Mouse (Mus musculus) embryonic facial prominence, embryonic 14.5 days (tissue): ENCODE results near the gene Slc11a1. TPM values are rescaled to one million over a fixed set of nuclear protein-coding genes. Genes with fewer than 3 reads are reported as not detected.

Experiments used
- ATAC-seq: fragments of 200-750 bp; cut with Nextera tagmentation; 2 replicates; pipeline ENCODE4 v1.8.0; 2017; ENCODE audit warnings: low read depth, moderate number of reproducible peaks, moderate TSS enrichment
- DNase-seq: peaks from one replicate; pipeline ENCODE4 v3.0.0-alpha.2; 2015; ENCODE audit warnings: low spot score
- H3K27ac ChIP-seq: fragments of 300-500 bp; sonication (generic); replicated peaks from 2 replicates; pipeline ENCODE4 v1.5.1; 2014; ENCODE audit warnings: low read depth, mild to moderate bottlenecking, low read length, moderate library complexity
- H3K27me3 ChIP-seq: fragments of 300-500 bp; sonication (generic); replicated peaks from 2 replicates; pipeline ENCODE4 v1.6.1; 2014; ENCODE audit warnings: low read length; ENCODE audit not compliant: control insufficient read depth, insufficient read depth
- H3K36me3 ChIP-seq: fragments of 300-500 bp; sonication (generic); 2 replicates; pipeline ENCODE4 v1.6.1; 2014; ENCODE audit warnings: low read length, mixed read lengths; ENCODE audit not compliant: control insufficient read depth, insufficient read depth
- H3K4me1 ChIP-seq: fragments of 300-500 bp; sonication (generic); 2 replicates; pipeline ENCODE4 v1.6.1; 2014; ENCODE audit warnings: antibody characterized with exemption, low read length; ENCODE audit not compliant: control insufficient read depth, insufficient read depth
- H3K4me2 ChIP-seq: fragments of 300-500 bp; sonication (generic); 2 replicates; pipeline ENCODE4 v1.6.1; 2014; ENCODE audit warnings: low read depth, mild to moderate bottlenecking, low read length, moderate library complexity, mixed read lengths
- H3K4me3 ChIP-seq: fragments of 300-500 bp; sonication (generic); 2 replicates; pipeline ENCODE4 v1.5.1; 2014; ENCODE audit warnings: low read depth, mild to moderate bottlenecking, low read length
- H3K9ac ChIP-seq: fragments of 300-500 bp; sonication (generic); 2 replicates; pipeline ENCODE4 v1.6.1; 2014; ENCODE audit warnings: low read depth, mild to moderate bottlenecking, low read length, moderate library complexity, mixed read lengths
- H3K9me3 ChIP-seq: fragments of 300-500 bp; sonication (generic); 2 replicates; pipeline ENCODE4 v1.6.1; 2016; ENCODE audit warnings: low read length; ENCODE audit not compliant: control insufficient read depth
- WGBS: fragments of 180-500 bp; shearing (Covaris S2); extraction: QIAGEN DNeasy Blood & Tissue Kit; methylation state at CpG from one replicate; pipeline ENCODE4 v1.1.7; 2014; 5-methylcytosine and 5-hydroxymethylcytosine counted together
- microRNA counts: library from miRNA; unstranded; fragments of <30 nt; microRNA quantifications from one replicate; lab custom pipeline; 2017
- microRNA-seq: library from miRNA; unstranded; fragments of <30 nt; microRNA quantifications from one replicate; pipeline ENCODE4, GENCODE M21; 2016; ENCODE audit warnings: borderline number of aligned reads
- polyA plus RNA-seq: library from polyadenylated mRNA; unstranded; fragments of >200 nt; fragmentation: Nextera tagmentation; extraction: Ambion mirVana; gene quantifications from 2 replicates; pipeline ENCODE4 v1.2.1, GENCODE M21; 2014

The Slc11a1 gene
- polyA plus RNA-seq, 1 experiment from 2014 or later, result 5.6 TPM

DNA sequence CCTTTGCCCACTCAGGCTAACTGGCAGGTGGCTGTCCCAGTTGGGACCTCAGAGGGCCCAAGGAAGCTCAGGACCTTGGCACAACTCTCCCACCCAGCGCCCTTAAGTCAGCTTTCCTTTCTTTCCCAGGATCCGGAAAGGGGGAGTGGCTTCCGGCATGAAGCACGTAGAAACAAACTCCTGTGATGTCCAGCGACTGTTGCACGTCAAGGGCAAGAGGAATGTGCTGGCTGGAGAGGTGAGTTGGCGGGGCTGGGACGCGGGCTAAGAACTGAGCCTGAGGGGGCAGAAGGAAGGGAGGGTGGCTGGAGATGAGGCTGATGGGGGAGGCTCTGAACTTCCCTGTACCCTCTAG is 44.4 kb downstream of the Slc11a1 start:
- Histone ChIP-seq H3K36me3 (no peaks in the 10 kb centered on the region), H3K27me3 (no peaks in the 10 kb centered on the region), H3K4me1 (no peaks in the 10 kb centered on the region), H3K9me3 (no peaks in the 10 kb centered on the region), H3K27ac (no peak overlapping the region), H3K4me3 (no peak overlapping the region), H3K4me2 (no peak overlapping the region), H3K9ac (no peak overlapping the region)
- DNase-seq, result no peak
- no peak for ATAC-seq
- 61% methylated on average over 9 of the region's 9 CpGs for WGBS

DNA sequence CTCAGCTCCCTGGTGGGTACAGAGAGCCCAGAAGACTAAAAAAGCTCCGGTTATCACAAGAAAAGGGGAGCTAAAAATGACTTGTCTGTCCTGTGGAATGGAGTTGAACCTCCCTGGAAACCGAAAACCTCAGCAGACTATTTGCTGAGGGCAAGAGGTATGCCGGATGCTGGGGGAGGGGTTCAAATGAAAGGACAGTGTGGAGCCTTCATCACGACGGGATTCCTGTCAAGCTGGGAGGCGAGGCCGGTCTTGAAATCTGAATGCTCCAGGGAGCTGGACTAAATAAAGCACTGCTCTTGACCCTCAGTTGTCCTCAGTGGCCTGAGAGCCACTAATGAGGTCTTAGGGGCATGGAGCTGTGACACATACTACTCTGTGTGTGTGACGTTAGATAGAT is 48.2 kb downstream of the Slc11a1 start:
- Histone ChIP-seq H3K27ac (no peak overlapping the region), H3K36me3 (no peaks in the 10 kb centered on the region), H3K4me1 (no peaks in the 10 kb centered on the region), H3K4me3 (no peak overlapping the region), H3K4me2 (no peak overlapping the region), H3K27me3 (no peaks in the 10 kb centered on the region), H3K9ac (no peak overlapping the region), H3K9me3 (no peaks in the 10 kb centered on the region)
- no peak for ATAC-seq
- DNase-seq, result peak; percentile 8
- WGBS, result 19% methylated on average over 8 of the region's 8 CpGs

DNA sequence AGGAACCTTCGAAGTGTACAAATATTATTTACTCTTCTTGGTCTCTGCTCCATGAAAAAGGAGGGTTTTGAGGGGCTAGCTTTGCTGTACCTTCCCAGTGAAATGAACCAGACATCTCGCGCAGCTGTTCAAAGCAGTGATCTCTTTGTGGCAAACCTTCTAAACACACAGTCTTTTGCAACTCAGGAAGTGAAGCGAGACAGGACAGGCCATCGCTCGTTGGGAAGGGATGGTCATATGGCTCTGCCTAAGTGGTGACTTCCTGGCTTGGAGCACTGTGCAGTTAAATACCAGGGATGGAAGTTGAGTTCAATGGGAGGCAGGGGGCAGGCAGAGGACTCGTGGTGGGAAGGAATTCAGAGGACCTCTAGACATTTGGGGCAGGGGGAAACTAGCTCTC is 50.9 kb downstream of the Slc11a1 start:
- H3K4me2 ChIP-seq, result no peak overlapping the region
- H3K4me3 ChIP-seq, result no peak overlapping the region
- 57% methylated on average over 7 of the region's 7 CpGs for WGBS
- no peak overlapping the region for H3K27ac ChIP-seq
- H3K9me3 ChIP-seq, result no peaks in the 10 kb centered on the region
- no peaks in the 10 kb centered on the region for H3K4me1 ChIP-seq
- H3K36me3 ChIP-seq, result no peaks in the 10 kb centered on the region
- DNase-seq, result no peak
- ATAC-seq, result no peak
- no peak overlapping the region for H3K9ac ChIP-seq
- no peaks in the 10 kb centered on the region for H3K27me3 ChIP-seq

DNA sequence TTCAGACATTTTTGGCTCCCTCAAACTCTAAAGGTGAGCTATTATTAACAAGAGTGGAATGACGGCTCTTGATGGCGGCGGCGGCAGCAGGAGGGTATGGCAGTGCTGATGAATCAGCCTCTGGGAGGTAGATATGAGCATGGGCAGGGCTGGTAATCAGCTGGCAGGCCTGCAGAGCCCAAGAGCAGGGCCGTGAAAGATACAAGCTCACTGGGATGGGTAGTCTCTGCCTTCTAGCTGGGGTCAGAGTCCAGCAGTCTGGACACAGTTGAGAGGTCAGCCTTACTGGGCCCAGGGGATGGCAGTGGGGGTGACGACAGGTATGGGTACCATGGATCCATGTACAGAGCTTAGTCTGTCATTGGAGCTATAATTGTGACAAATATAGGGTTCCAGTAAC is 58.2 kb downstream of the Slc11a1 start:
- H3K27ac ChIP-seq, result no peak overlapping the region
- peaks cover 47% of the 10 kb centered on the region for H3K36me3 ChIP-seq
- DNase-seq (no peak), ATAC-seq (no peak)
- no peaks in the 10 kb centered on the region for H3K4me1 ChIP-seq
- H3K9ac ChIP-seq, result no peak overlapping the region
- no peaks in the 10 kb centered on the region for H3K9me3 ChIP-seq
- H3K27me3 ChIP-seq, result no peaks in the 10 kb centered on the region
- no peak overlapping the region for H3K4me3 ChIP-seq
- 92% methylated on average over 6 of the region's 6 CpGs for WGBS
- no peak overlapping the region for H3K4me2 ChIP-seq

DNA sequence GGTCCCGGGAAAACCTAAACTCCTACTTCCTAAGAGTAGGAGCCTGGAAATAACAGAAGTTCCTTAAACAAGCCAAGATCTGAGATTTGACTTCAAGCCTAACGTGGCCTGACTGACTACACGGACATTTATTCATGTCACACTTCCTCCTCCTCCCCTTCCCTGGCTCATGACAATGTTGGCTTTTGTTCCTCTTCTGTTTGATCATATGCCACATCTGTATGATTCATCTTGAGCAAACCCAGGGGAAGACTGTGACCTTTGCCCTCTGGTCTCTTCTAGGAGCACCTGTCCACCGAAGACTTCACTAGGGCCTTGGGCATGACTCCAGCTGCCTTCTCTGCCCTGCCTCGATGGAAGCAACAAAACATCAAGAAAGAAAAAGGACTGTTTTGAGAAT is 59.6 kb downstream of the Slc11a1 start:
- 54% methylated on average over 5 of the region's 5 CpGs for WGBS

DNA sequence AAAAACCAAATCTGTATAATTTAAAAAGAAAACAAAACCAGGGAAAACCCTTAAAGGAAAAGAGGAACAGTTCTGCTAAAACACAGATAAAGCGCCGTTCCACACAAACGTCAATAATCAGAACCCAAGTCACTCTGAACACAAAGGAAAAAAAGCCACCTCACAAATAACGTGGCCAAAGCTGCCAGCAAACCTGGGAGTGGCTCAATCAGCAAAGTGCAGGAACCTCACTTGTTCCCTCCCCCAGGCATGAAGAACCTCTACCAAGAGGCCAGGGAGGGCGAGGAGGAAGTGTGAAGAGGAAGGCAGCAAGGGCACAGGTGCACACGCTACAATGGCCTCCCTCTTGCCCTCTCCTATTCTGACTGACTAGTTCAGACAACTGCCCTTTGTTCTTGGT is 60.6 kb downstream of the Slc11a1 start:
- peaks cover 64% of the 10 kb centered on the region for H3K36me3 ChIP-seq

More for the DNA sequence above, 59.6 kb downstream of the Slc11a1 start:
- Histone ChIP-seq H3K9me3 (no peaks in the 10 kb centered on the region), H3K4me1 (no peaks in the 10 kb centered on the region), H3K4me2 (no peak overlapping the region), H3K27ac (no peak overlapping the region), H3K4me3 (no peak overlapping the region), H3K27me3 (no peaks in the 10 kb centered on the region), H3K9ac (no peak overlapping the region), H3K36me3 (peaks cover 60% of the 10 kb centered on the region)
- ATAC-seq (no peak), DNase-seq (no peak)

More for the DNA sequence above, 60.6 kb downstream of the Slc11a1 start:
- Histone ChIP-seq H3K4me2 (no peak overlapping the region), H3K4me3 (no peak overlapping the region), H3K27me3 (no peaks in the 10 kb centered on the region), H3K9me3 (no peaks in the 10 kb centered on the region), H3K4me1 (no peaks in the 10 kb centered on the region), H3K9ac (no peak overlapping the region), H3K27ac (no peak overlapping the region)
- WGBS, result 88% methylated on average over 6 of the region's 6 CpGs
- DNase-seq, result no peak
- ATAC-seq, result no peak

MicroRNA genes within 50 kb of the gene (microRNA counts, 519-probe panel; counts per million panel counts)
- microRNA mmu-miR-26b (lab: Ali Mortazavi, UCI), result 3,205 counts per million, percentile 76 among the panel's probes with 10 or more counts

Small RNA genes lying within 50 kb of the gene (microRNA-seq; reads per million reads assigned to microRNA genes)
- 22,700 reads per million, percentile 97 among the genes with 10 or more reads in this experiment for gene Mir26b

Other genes with a start within 250 kb of the Slc11a1 start
- gene Rufy4, start 249.7 kb upstream of the Slc11a1 start, polyA plus RNA-seq, result 0.37 and 0.72 TPM in 2 replicates
- 0.10 and 0.11 TPM in 2 replicates for gene Cxcr2, start 221.2 kb upstream of the Slc11a1 start, polyA plus RNA-seq
- not detected in 2 replicates for gene Cxcr1, start 180.6 kb upstream of the Slc11a1 start, polyA plus RNA-seq
- 341 and 347 TPM in 2 replicates for gene Arpc2, start 139.1 kb upstream of the Slc11a1 start, polyA plus RNA-seq
- 0.20 and 0.21 TPM in 2 replicates for gene Gpbar1, start 96.6 kb upstream of the Slc11a1 start, polyA plus RNA-seq
- gene Aamp, start 90.5 kb upstream of the Slc11a1 start, polyA plus RNA-seq, result 214 and 224 TPM in 2 replicates
- 119 and 133 TPM in 2 replicates for gene Pnkd, start 90.3 kb upstream of the Slc11a1 start, polyA plus RNA-seq
- gene Tmbim1, start 69.6 kb upstream of the Slc11a1 start, polyA plus RNA-seq, result 35.4 and 35.6 TPM in 2 replicates
- 0.43 and 0.95 TPM in 2 replicates for gene Catip, start 13.1 kb upstream of the Slc11a1 start, polyA plus RNA-seq
- gene Ctdsp1, start 16.3 kb downstream of the Slc11a1 start, polyA plus RNA-seq, result 83.7 and 92.8 TPM in 2 replicates
- gene Vil1, start 34.2 kb downstream of the Slc11a1 start, polyA plus RNA-seq, result 0.13 TPM in 1 of 2 replicates, not detected in the other
- gene Cnot9, start 130.9 kb downstream of the Slc11a1 start, polyA plus RNA-seq, result 56.4 and 62.5 TPM in 2 replicates
- 2.0 and 2.9 TPM in 2 replicates for gene Plcd4, start 167.7 kb downstream of the Slc11a1 start, polyA plus RNA-seq
- 29.1 and 31.2 TPM in 2 replicates for gene Usp37, start 169.1 kb downstream of the Slc11a1 start, polyA plus RNA-seq
- 7.4 and 8.1 TPM in 2 replicates for gene Zfp142, start 213.1 kb downstream of the Slc11a1 start, polyA plus RNA-seq
- gene Bcs1l, start 213.1 kb downstream of the Slc11a1 start, polyA plus RNA-seq, result 16.6 and 18.9 TPM in 2 replicates
- 7.0 and 8.8 TPM in 2 replicates for gene Rnf25, start 226.2 kb downstream of the Slc11a1 start, polyA plus RNA-seq
- 7.7 and 10.5 TPM in 2 replicates for gene Stk36, start 226.2 kb downstream of the Slc11a1 start, polyA plus RNA-seq